Mouse (Mus musculus) c-Kit-negative CD71-positive TER-119-positive erythroid progenitor cells, embryonic 14.5 days (primary cell): Measurements from ENCODE around the gene Htr1b.

Source experiments
- DNase-seq: peaks from one replicate; pipeline ENCODE4 v3.0.0-alpha.2; 2013; ENCODE audit warnings: low read depth, low spot score

The Htr1b gene

GRCm38 (mm10) chr9:81633437-81633973 lies at the start of gene Htr1b:
Htr1b (minus strand) TSS chr9:81633828.
- no peak for DNase-seq

- no peak for DNase-seq
These were observed 43.1 kb upstream of the Htr1b start for GRCm38 (mm10) chr9:81676716-81677115.

GRCm38 (mm10) chr9:81637486-81637885 lies 3.9 kb upstream of the Htr1b start:
- DNase-seq, result no peak

GRCm38 (mm10) chr9:81635109-81635508 lies 1.5 kb upstream of the Htr1b start:
- no peak for DNase-seq

- DNase-seq, result no peak
These were observed 535 bp upstream of the Htr1b start for GRCm38 (mm10) chr9:81634163-81634562.

GRCm38 (mm10) chr9:81632736-81633436 lies 742 bp downstream of the Htr1b start:
- no peak for DNase-seq

- no peak for DNase-seq
These were observed 1.4 kb downstream of the Htr1b start for GRCm38 (mm10) chr9:81632191-81632735.

- no peak for DNase-seq
These were observed 2.0 kb downstream of the Htr1b start for GRCm38 (mm10) chr9:81631581-81632091.

GRCm38 (mm10) chr9:81626899-81627606 lies 6.6 kb downstream of the Htr1b start:
- no peak for DNase-seq

GRCm38 (mm10) chr9:81625898-81626297 lies 7.7 kb downstream of the Htr1b start:
- no peak for DNase-seq

GRCm38 (mm10) chr9:81622873-81623272 lies 10.8 kb downstream of the Htr1b start:
- DNase-seq, result no peak

- DNase-seq, result no peak
These were observed 22.6 kb downstream of the Htr1b start for GRCm38 (mm10) chr9:81611022-81611421.
